Mouse (Mus musculus): ENCODE measurements at regions not wholly inside any gene's neighbourhood (a gene's known extent, or its start where the extent isn't known, plus 50 kb on each side); places are given as distances from the start of the nearest gene placed in this dataset.

GRCm38 (mm10) chr9:117872387-117873081 is 167.8 kb upstream of the Azi2 start:
- peak overlapping the region; percentile 28 for H3K4me2 ChIP-seq (ENCODE audit: low read depth)
- H3ac ChIP-seq (ENCODE audit: control insufficient read depth, insufficient read length): no peak overlapping the region
- peak; percentile 57 for TF ChIP-seq REST (IDR thresholded peaks at IDR 0.05; ENCODE audit: insufficient read depth, insufficient read length)
- TF ChIP-seq E2F4 (IDR thresholded peaks at IDR 0.05; ENCODE audit: insufficient read depth): no peak
- TF ChIP-seq MYOD1 (IDR thresholded peaks at IDR 0.05; ENCODE audit: control insufficient read depth in 1 of 3, insufficient read length in 2 of 3, low read depth in 2 of 3): peak in 2 of 3 experiments; percentile 43 to 54
- TF ChIP-seq MYOG (IDR thresholded peaks at IDR 0.05; ENCODE audit: control insufficient read depth in 1 of 3, insufficient read depth in 1 of 3, insufficient read length in 2 of 3, low read depth in 2 of 3): peak in 2 of 3 experiments; percentile 37 to 44
- H3K36me3 ChIP-seq (ENCODE audit: control insufficient read depth, insufficient read depth): no peaks in the 10 kb centered on the region
- peaks cover 16% of the 10 kb centered on the region for H3K27me3 ChIP-seq (ENCODE audit: control insufficient read depth, insufficient read depth, insufficient read length)
- H3K4me3 ChIP-seq: no peak overlapping the region
- H3K79me2 ChIP-seq (ENCODE audit: control insufficient read depth, insufficient read depth): no peaks in the 10 kb centered on the region

DNA sequence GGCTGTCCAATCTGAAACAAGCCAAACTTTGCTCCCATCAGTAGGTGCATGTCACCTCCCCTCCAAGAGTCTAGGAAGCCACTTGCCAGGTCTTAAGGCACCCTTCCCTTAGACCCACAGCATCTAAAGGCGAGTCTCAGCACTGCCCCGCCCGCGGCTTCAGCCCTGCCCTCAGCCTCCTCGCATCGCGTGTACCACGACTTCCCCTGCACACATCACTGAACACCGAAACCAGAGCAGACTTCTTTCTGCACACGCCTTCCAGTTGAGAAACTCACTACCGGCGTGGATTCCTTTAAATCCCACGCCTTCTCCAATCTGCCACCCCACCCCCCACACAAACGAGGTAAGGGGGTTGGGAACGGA is 168.3 kb upstream of the Azi2 start:
- Histone ChIP-seq H3K79me2 (ENCODE audit: control insufficient read depth, insufficient read depth) (no peaks in the 10 kb centered on the region), H3K36me3 (ENCODE audit: control insufficient read depth, insufficient read depth) (no peaks in the 10 kb centered on the region), H3K4me2 (ENCODE audit: low read depth) (peak overlapping the region; percentile 28), H3K27me3 (ENCODE audit: control insufficient read depth, insufficient read depth, insufficient read length) (peaks cover 16% of the 10 kb centered on the region), H3ac (ENCODE audit: control insufficient read depth, insufficient read length) (no peak overlapping the region), H3K4me3 (no peak overlapping the region)
- TF ChIP-seq TCF12 (IDR thresholded peaks at IDR 0.05; ENCODE audit: insufficient read depth, poor library complexity, severe bottlenecking) (no peak), E2F4 (IDR thresholded peaks at IDR 0.05; ENCODE audit: insufficient read depth) (no peak), POLR2A (IDR thresholded peaks at IDR 0.05; ENCODE audit: insufficient read length, low read depth) (no peak), POLR2AphosphoS2 (IDR thresholded peaks at IDR 0.05; ENCODE audit: insufficient read length, low read depth) (no peak), SRF (IDR thresholded peaks at IDR 0.05; ENCODE audit: control insufficient read depth, insufficient read length, low read depth) (no peak), CEBPB (IDR thresholded peaks at IDR 0.05; ENCODE audit: insufficient read depth, poor library complexity, severe bottlenecking) (no peak), REST (IDR thresholded peaks at IDR 0.05; ENCODE audit: insufficient read depth, insufficient read length) (no peak), TCF3 (IDR thresholded peaks at IDR 0.05; ENCODE audit: insufficient read length, low read depth) (no peak), MYOD1 (IDR thresholded peaks at IDR 0.05; ENCODE audit: control insufficient read depth in 1 of 3, insufficient read length in 2 of 3, low read depth in 2 of 3) (no peak)

DNA sequence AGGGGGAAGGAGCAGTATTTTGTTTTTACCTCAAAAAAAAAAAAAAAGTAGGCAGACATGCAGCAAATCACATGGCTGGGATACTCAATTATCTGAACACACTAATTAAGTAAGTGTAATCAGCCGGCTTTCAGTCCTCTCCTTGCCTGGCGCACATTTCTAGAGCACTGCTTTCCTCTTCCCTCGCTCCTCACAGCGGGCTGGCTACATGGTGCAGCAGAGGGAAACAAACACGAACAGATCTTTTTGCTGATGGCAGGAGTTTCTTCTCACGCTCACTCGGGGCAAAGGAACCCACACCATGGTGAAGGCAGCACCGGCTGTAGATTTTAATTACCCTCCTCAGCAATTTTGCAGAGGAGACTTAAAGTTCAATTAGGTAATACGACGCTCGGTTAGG is 169.7 kb upstream of the Azi2 start:
- no peaks in the 10 kb centered on the region for H3K79me2 ChIP-seq (ENCODE audit: control insufficient read depth, insufficient read depth)

DNA sequence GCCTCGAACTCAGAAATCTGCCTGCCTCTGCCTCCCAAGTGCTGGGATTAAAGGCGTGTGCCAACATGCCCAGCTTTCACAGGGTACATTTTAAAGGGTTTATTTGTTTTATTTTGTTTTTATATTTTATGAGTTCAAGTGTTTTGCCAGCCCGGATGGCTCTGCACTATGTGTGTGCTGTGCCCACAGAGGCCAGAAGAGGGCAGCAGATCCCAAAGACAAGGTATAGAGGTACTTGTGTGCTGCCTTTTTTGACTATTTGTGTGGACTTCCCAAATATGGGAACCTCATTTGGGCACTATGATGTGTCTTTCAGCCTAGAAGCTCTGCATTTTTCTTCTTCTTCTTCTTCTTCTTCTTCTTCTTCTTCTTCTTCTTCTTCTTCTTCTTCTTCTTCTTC is 176.4 kb upstream of the Azi2 start:
- no peak overlapping the region for H3K4me3 ChIP-seq
- no peak overlapping the region for H3K4me2 ChIP-seq (ENCODE audit: low read depth)
- H3K27me3 ChIP-seq (ENCODE audit: control insufficient read depth, insufficient read depth, insufficient read length): no peaks in the 10 kb centered on the region
- no peaks in the 10 kb centered on the region for H3K36me3 ChIP-seq (ENCODE audit: control insufficient read depth, insufficient read depth)
- H3ac ChIP-seq (ENCODE audit: control insufficient read depth, insufficient read length): no peak overlapping the region
- no peaks in the 10 kb centered on the region for H3K79me2 ChIP-seq (ENCODE audit: control insufficient read depth, insufficient read depth)
- TF ChIP-seq TCF3 (IDR thresholded peaks at IDR 0.05; ENCODE audit: insufficient read length, low read depth): no peak
- TF ChIP-seq MAX (IDR thresholded peaks at IDR 0.05; ENCODE audit: low read depth): no peak

More for the DNA sequence above, 169.7 kb upstream of the Azi2 start:
- no peak overlapping the region for H3K4me3 ChIP-seq
- no peaks in the 10 kb centered on the region for H3K36me3 ChIP-seq (ENCODE audit: control insufficient read depth, insufficient read depth)
- no peak overlapping the region for H3K4me2 ChIP-seq (ENCODE audit: low read depth)
- no peak overlapping the region for H3ac ChIP-seq (ENCODE audit: control insufficient read depth, insufficient read length)
- peaks cover 16% of the 10 kb centered on the region for H3K27me3 ChIP-seq (ENCODE audit: control insufficient read depth, insufficient read depth, insufficient read length)
- TF ChIP-seq CEBPB (IDR thresholded peaks at IDR 0.05; ENCODE audit: insufficient read depth, poor library complexity, severe bottlenecking) (no peak), POLR2A (IDR thresholded peaks at IDR 0.05; ENCODE audit: insufficient read length, low read depth) (no peak), TCF12 (IDR thresholded peaks at IDR 0.05; ENCODE audit: insufficient read depth, poor library complexity, severe bottlenecking) (no peak), USF1 (IDR thresholded peaks at IDR 0.05; ENCODE audit: low read depth) (no peak), MYOG (IDR thresholded peaks at IDR 0.05; ENCODE audit: control insufficient read depth in 1 of 3, insufficient read depth in 1 of 3, insufficient read length in 2 of 3, low read depth in 2 of 3) (no peak), REST (IDR thresholded peaks at IDR 0.05; ENCODE audit: insufficient read depth, insufficient read length) (no peak), POLR2AphosphoS2 (IDR thresholded peaks at IDR 0.05; ENCODE audit: insufficient read length, low read depth) (no peak)

DNA sequence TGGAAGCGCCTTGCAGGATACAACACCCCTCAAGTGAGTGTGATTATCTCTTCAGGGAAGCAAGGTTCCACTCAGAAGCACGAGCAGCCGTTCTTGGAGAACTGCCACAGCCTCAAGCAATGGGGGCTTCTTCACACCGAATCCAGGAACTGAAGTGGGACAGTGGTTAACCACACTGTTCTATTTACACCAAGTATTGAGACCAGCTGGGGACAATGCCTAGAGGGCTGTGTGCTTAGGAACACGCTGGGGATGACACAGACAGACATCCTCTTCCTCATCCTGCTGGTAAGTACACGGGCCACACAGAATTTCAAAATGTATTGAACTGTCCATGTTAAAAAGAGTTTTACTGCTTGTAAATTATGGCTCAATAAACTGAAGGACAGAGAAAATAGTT is 177.0 kb upstream of the Azi2 start:
- H3K4me2 ChIP-seq (ENCODE audit: low read depth): no peak overlapping the region
- H3ac ChIP-seq (ENCODE audit: control insufficient read depth, insufficient read length): no peak overlapping the region
- no peaks in the 10 kb centered on the region for H3K36me3 ChIP-seq (ENCODE audit: control insufficient read depth, insufficient read depth)
- no peaks in the 10 kb centered on the region for H3K79me2 ChIP-seq (ENCODE audit: control insufficient read depth, insufficient read depth)
- no peak for TF ChIP-seq MYOD1 (IDR thresholded peaks at IDR 0.05; ENCODE audit: control insufficient read depth in 1 of 3, insufficient read length in 2 of 3, low read depth in 2 of 3)
- TF ChIP-seq MYOG (IDR thresholded peaks at IDR 0.05; ENCODE audit: control insufficient read depth in 1 of 3, insufficient read depth in 1 of 3, insufficient read length in 2 of 3, low read depth in 2 of 3): no peak
- TF ChIP-seq E2F4 (IDR thresholded peaks at IDR 0.05; ENCODE audit: insufficient read depth): no peak
- TF ChIP-seq POLR2A (IDR thresholded peaks at IDR 0.05; ENCODE audit: insufficient read length, low read depth): no peak
- TF ChIP-seq USF1 (IDR thresholded peaks at IDR 0.05; ENCODE audit: low read depth): no peak
- TF ChIP-seq SRF (IDR thresholded peaks at IDR 0.05; ENCODE audit: control insufficient read depth, insufficient read length, low read depth): no peak
- TF ChIP-seq TCF12 (IDR thresholded peaks at IDR 0.05; ENCODE audit: insufficient read depth, poor library complexity, severe bottlenecking): no peak
- no peak for TF ChIP-seq REST (IDR thresholded peaks at IDR 0.05; ENCODE audit: insufficient read depth, insufficient read length)
- no peak for TF ChIP-seq MAX (IDR thresholded peaks at IDR 0.05; ENCODE audit: low read depth)
- no peak for TF ChIP-seq POLR2AphosphoS2 (IDR thresholded peaks at IDR 0.05; ENCODE audit: insufficient read length, low read depth)
- no peak for TF ChIP-seq TCF3 (IDR thresholded peaks at IDR 0.05; ENCODE audit: insufficient read length, low read depth)
- TF ChIP-seq CEBPB (IDR thresholded peaks at IDR 0.05; ENCODE audit: insufficient read depth, poor library complexity, severe bottlenecking): no peak
- no peaks in the 10 kb centered on the region for H3K27me3 ChIP-seq (ENCODE audit: control insufficient read depth, insufficient read depth, insufficient read length)
- H3K4me3 ChIP-seq: no peak overlapping the region

Measured in myocyte (in vitro differentiated cells).